8 mouse cellular contexts compared by ENCODE assay signal in genomic region chr14:19752276-19752675, GRCm38 (mm10). TPM values are rescaled to one million over a fixed set of nuclear protein-coding genes. Genes with fewer than 3 reads are reported as not detected.
DNase-seq lines count a peak whose midpoint lies in the region; ATAC-seq and TF ChIP-seq lines count a peak whose summit lies in the region.

No protein-coding gene starts in this region.

- H3K9me3 ChIP-seq in kidney, embryonic 16.5 days (ENCODE audit: low read length), result no peaks in the 10 kb centered on the region
- no peaks in the 10 kb centered on the region for H3K9me3 ChIP-seq in forebrain, embryonic 14.5 days (replicated peaks; ENCODE audit: control insufficient read depth, low read length)
- H3K9me3 ChIP-seq in limb, embryonic 11.5 days (ENCODE audit: control insufficient read depth, low read length), result no peaks in the 10 kb centered on the region

- no peaks in the 10 kb centered on the region for H3K27me3 ChIP-seq in kidney, embryonic 16.5 days (ENCODE audit: insufficient read depth, low read length)
- peaks cover 8% of the 10 kb centered on the region for H3K27me3 ChIP-seq in forebrain, embryonic 14.5 days (replicated peaks; ENCODE audit: control insufficient read depth, insufficient read depth, low read length)
- no peaks in the 10 kb centered on the region for H3K27me3 ChIP-seq in limb, embryonic 11.5 days (ENCODE audit: control insufficient read depth, insufficient read depth, low read length)

- peak overlapping the region; percentile 89 for H3K4me2 ChIP-seq in kidney, embryonic 16.5 days (replicated peaks; ENCODE audit: low read depth, low read length)
- H3K4me2 ChIP-seq in forebrain, embryonic 14.5 days (ENCODE audit: low read length), result peak overlapping the region; percentile 91
- peak overlapping the region; percentile 79 for H3K4me2 ChIP-seq in limb, embryonic 11.5 days (ENCODE audit: low read depth, severe bottlenecking)

- no peak for DNase-seq in kidney, adult 18-20 months
- DNase-seq in forebrain, embryonic 14.5 days (ENCODE audit: low spot score), result no peak
- peak; percentile 51 for DNase-seq in limb, embryonic 11.5 days (ENCODE audit: low spot score)
- DNase-seq in layer of hippocampus, adult 9-10 months (ENCODE audit: low spot score), result no peak
- DNase-seq in layer of hippocampus, postnatal 14 days (ENCODE audit: low spot score in 2 of 2), result no peak

- no peak overlapping the region for H3K27ac ChIP-seq in kidney, embryonic 16.5 days (ENCODE audit: low read length)
- no peak overlapping the region for H3K27ac ChIP-seq in forebrain, embryonic 14.5 days (ENCODE audit: low read depth, low read length)
- H3K27ac ChIP-seq in limb, embryonic 11.5 days (replicated peaks; ENCODE audit: low read depth, low read length), result no peak overlapping the region
- H3K27ac ChIP-seq in olfactory bulb, adult 2 months (ENCODE audit: insufficient read depth, low read depth, low read length), result no peak overlapping the region

- WGBS in kidney, embryonic 16.5 days, result 3% methylated on average over 21 of the region's 21 CpGs
- 3% methylated on average over 21 of the region's 21 CpGs for WGBS in forebrain, embryonic 14.5 days
- 3% methylated on average over 21 of the region's 21 CpGs for WGBS in limb, embryonic 11.5 days
- WGBS in olfactory bulb, adult 2 months, result 9% methylated on average over 21 of the region's 21 CpGs

- H3K9ac ChIP-seq in kidney, embryonic 16.5 days (replicated peaks; ENCODE audit: low read length), result peak overlapping the region; percentile 76
- peak overlapping the region; percentile 3; the same call in 1 of the 2 replicates for H3K9ac ChIP-seq in forebrain, embryonic 14.5 days (ENCODE audit: low read length)
- H3K9ac ChIP-seq in limb, embryonic 11.5 days (ENCODE audit: low read length), result peak overlapping the region; percentile 41

- TF ChIP-seq CTCF in olfactory bulb, adult 2 months (IDR thresholded peaks at IDR 0.05; ENCODE audit: insufficient read depth, low read depth, low read length), result no peak

- peak overlapping the region; percentile 71 for H3K4me3 ChIP-seq in kidney, embryonic 16.5 days (ENCODE audit: low read length)
- H3K4me3 ChIP-seq in forebrain, embryonic 14.5 days (ENCODE audit: low read depth, low read length), result peak overlapping the region; percentile 48
- peak overlapping the region; percentile 65 for H3K4me3 ChIP-seq in limb, embryonic 11.5 days (ENCODE audit: low read depth, low read length)
- peak overlapping the region; percentile 13; the same call in 1 of the 2 replicates for H3K4me3 ChIP-seq in olfactory bulb, adult 2 months (ENCODE audit: insufficient read depth, low read depth, low read length)

- TF ChIP-seq POLR2A in olfactory bulb, adult 2 months (IDR thresholded peaks at IDR 0.05; ENCODE audit: insufficient read depth, low read depth, low read length), result no peak

- ATAC-seq in kidney, embryonic 16.5 days (ENCODE audit: low FRiP score, low TSS enrichment), result peak; percentile 21; the same call in 1 of the 2 replicates
- ATAC-seq in forebrain, embryonic 14.5 days, result no peak
- ATAC-seq in limb, embryonic 11.5 days (ENCODE audit: insufficient number of reproducible peaks, low FRiP score, low TSS enrichment, low read depth), result no peak
- no peak for ATAC-seq in cerebellum, adult (ENCODE audit: insufficient number of reproducible peaks, low FRiP score, low TSS enrichment)

- peaks cover 30% of the 10 kb centered on the region for H3K4me1 ChIP-seq in kidney, embryonic 16.5 days (ENCODE audit: insufficient read depth, low read length)
- peaks cover 10% of the 10 kb centered on the region; the same call in 1 of the 2 replicates for H3K4me1 ChIP-seq in forebrain, embryonic 14.5 days (ENCODE audit: control insufficient read depth, insufficient read depth, low read length)
- peaks cover 17% of the 10 kb centered on the region for H3K4me1 ChIP-seq in limb, embryonic 11.5 days (ENCODE audit: control insufficient read depth, insufficient read depth, low read length)
- peaks cover 19% of the 10 kb centered on the region for H3K4me1 ChIP-seq in olfactory bulb, adult 2 months (ENCODE audit: control insufficient read depth, insufficient read depth, low read length)

- H3K36me3 ChIP-seq in kidney, embryonic 16.5 days (ENCODE audit: insufficient read depth, low read length), result peaks cover 10% of the 10 kb centered on the region; the same call in 1 of the 2 replicates
- H3K36me3 ChIP-seq in forebrain, embryonic 14.5 days (ENCODE audit: control insufficient read depth, insufficient read depth, low read length), result no peaks in the 10 kb centered on the region
- H3K36me3 ChIP-seq in limb, embryonic 11.5 days (ENCODE audit: control insufficient read depth, insufficient read depth, low read length), result 0 out of 2 replicates have a peak, but pooled peaks cover 3% of the 10 kb centered on the region

RNA-seq across cellular contexts. Expression of gene Nid2, which starts 1.2 kb away (rescaled TPM):
- polyA plus RNA-seq in kidney, embryonic 16.5 days (2015; fragmentation: Nextera tagmentation; extraction: Ambion mirVana), result 147 and 148 TPM in 2 replicates
- polyA plus RNA-seq in forebrain, embryonic 14.5 days (2014; fragmentation: Nextera tagmentation; extraction: Ambion mirVana), result 30.9 and 37.4 TPM in 2 replicates
- 79.7 and 82.3 TPM in 2 replicates for polyA plus RNA-seq in limb, embryonic 11.5 days (2014; fragmentation: Nextera tagmentation; extraction: Ambion mirVana)
- not detected in 2 replicates for polyA plus RNA-seq in olfactory bulb, adult 2 months (2012; ENCODE audit: insufficient read depth, insufficient read length, low replicate concordance, missing spikeins)
- total RNA-seq in layer of hippocampus, postnatal 14 days (2021), result 10 to 100 TPM in 1 of 2 experiments, 1 to 10 TPM in 1; 8.6 to 17.2 TPM

Comparison
In these comparisons a context has a peak if more than half of its experiments do, and no peak if none do; other contexts are left out.
1. H3K4me3 ChIP-seq: peak in every context shown above with its lines; median percentile 71 in kidney, embryonic 16.5 days; 65 in limb, embryonic 11.5 days; 48 in forebrain, embryonic 14.5 days; 13 in olfactory bulb, adult 2 months.
2. H3K9ac ChIP-seq: peak in every context shown above with its lines; median percentile 76 in kidney, embryonic 16.5 days; 41 in limb, embryonic 11.5 days; 3 in forebrain, embryonic 14.5 days.
3. RNA of gene Nid2, which starts 1.2 kb away (polyA plus RNA-seq): 147 to 148 TPM in kidney, embryonic 16.5 days, 79.7 to 82.3 TPM in limb, embryonic 11.5 days and 30.9 to 37.4 TPM in forebrain, embryonic 14.5 days; not detected in olfactory bulb, adult 2 months; every median in the first group is over 10 times any median in the second.
4. Peak in every context shown above with its lines, with median percentiles within 50 percentile points of each other: H3K4me2 ChIP-seq.